In genomic region chr13:37434137-37434772, GRCm38 (mm10) we compare ENCODE assay signal across 8 mouse cellular contexts.
DNase-seq lines count a peak whose midpoint lies in the region; ATAC-seq and TF ChIP-seq lines count a peak whose summit lies in the region.

No protein-coding gene starts in this region.

- peak overlapping the region; percentile 27 for H3K4me3 ChIP-seq in ES-Bruce4 (ENCODE audit: low read depth, low read length)
- peak overlapping the region; percentile 54 for H3K4me3 ChIP-seq in forebrain, embryonic 16.5 days (replicated peaks; ENCODE audit: low read length)
- H3K4me3 ChIP-seq in hindbrain, embryonic 11.5 days (ENCODE audit: low read depth, low read length): peak overlapping the region; percentile 36
- peak overlapping the region; percentile 41 for H3K4me3 ChIP-seq in lung, embryonic 15.5 days

- TF ChIP-seq EP300 in ES-Bruce4 (IDR thresholded peaks at IDR 0.05; ENCODE audit: insufficient read depth, low read depth, low read length): no peak

- no peaks in the 10 kb centered on the region for H3K36me3 ChIP-seq in ES-Bruce4 (ENCODE audit: control insufficient read depth, insufficient read depth, low read length, poor library complexity, severe bottlenecking)
- H3K36me3 ChIP-seq in forebrain, embryonic 16.5 days (ENCODE audit: control insufficient read depth, insufficient read depth): no peaks in the 10 kb centered on the region
- no peaks in the 10 kb centered on the region for H3K36me3 ChIP-seq in hindbrain, embryonic 11.5 days (ENCODE audit: control insufficient read depth, insufficient read depth, low read length)
- H3K36me3 ChIP-seq in lung, embryonic 15.5 days: no peaks in the 10 kb centered on the region

- TF ChIP-seq POLR2A in ES-Bruce4 (IDR thresholded peaks at IDR 0.05; ENCODE audit: insufficient read depth, low read length): no peak

- H3K9me3 ChIP-seq in ES-Bruce4 (replicated peaks; ENCODE audit: control insufficient read depth, insufficient read depth, low read length, poor library complexity, severe bottlenecking): no peaks in the 10 kb centered on the region
- H3K9me3 ChIP-seq in forebrain, embryonic 16.5 days (ENCODE audit: control insufficient read depth, low read length): no peaks in the 10 kb centered on the region
- H3K9me3 ChIP-seq in hindbrain, embryonic 11.5 days (ENCODE audit: control insufficient read depth, low read length): no peaks in the 10 kb centered on the region
- no peaks in the 10 kb centered on the region for H3K9me3 ChIP-seq in lung, embryonic 15.5 days

- peak; percentile 69 for ATAC-seq in forebrain, embryonic 16.5 days
- ATAC-seq in hindbrain, embryonic 11.5 days (ENCODE audit: low FRiP score): peak; percentile 60
- peak; percentile 66 for ATAC-seq in lung, embryonic 15.5 days (ENCODE audit: borderline replicate concordance, extremely low read depth, low FRiP score, low TSS enrichment)
- peak; percentile 92 for ATAC-seq in neutrophil, adult 5-6 weeks (ENCODE audit: extremely low read depth, insufficient number of reproducible peaks, low FRiP score, poor library complexity, severe bottlenecking)

- peak overlapping the region; percentile 32; the same call in 1 of the 2 replicates for H3K27ac ChIP-seq in ES-Bruce4 (ENCODE audit: insufficient read depth, low read length)
- 0 out of 2 replicates have a peak overlapping the region, but pooled peaks have one; percentile 5 for H3K27ac ChIP-seq in forebrain, embryonic 16.5 days (ENCODE audit: low read length)
- H3K27ac ChIP-seq in hindbrain, embryonic 11.5 days (ENCODE audit: low read depth, low read length): no peak overlapping the region
- H3K27ac ChIP-seq in lung, embryonic 15.5 days: peak overlapping the region; percentile 92

- peak; percentile 33 for DNase-seq in c-Kit-positive CD71-positive TER-119-negative erythroid progenitor cells, embryonic 14.5 days (ENCODE audit: low read depth)
- peak; percentile 85 for DNase-seq in hindbrain, embryonic 11.5 days (ENCODE audit: low spot score)
- peak; percentile 61 for DNase-seq in layer of hippocampus, adult 9-11 months
- DNase-seq in thymus, postnatal 0 days (ENCODE audit: low spot score): peak; percentile 89

- TF ChIP-seq CTCF in ES-Bruce4 (IDR thresholded peaks at IDR 0.05; ENCODE audit: low read depth, low read length): peak; percentile 35

- H3K4me2 ChIP-seq in forebrain, embryonic 16.5 days (ENCODE audit: low read length): peak overlapping the region; percentile 84
- peak overlapping the region; percentile 38 for H3K4me2 ChIP-seq in hindbrain, embryonic 11.5 days (replicated peaks; ENCODE audit: low read depth, low read length)
- H3K4me2 ChIP-seq in lung, embryonic 15.5 days: peak overlapping the region; percentile 73

- peaks cover 2% of the 10 kb centered on the region for H3K4me1 ChIP-seq in ES-Bruce4 (ENCODE audit: control insufficient read depth, insufficient read depth, low read length)
- H3K4me1 ChIP-seq in forebrain, embryonic 16.5 days (replicated peaks; ENCODE audit: control insufficient read depth, insufficient read depth, low read length): peaks cover 6% of the 10 kb centered on the region; the same call in 1 of the 2 replicates
- H3K4me1 ChIP-seq in hindbrain, embryonic 11.5 days (replicated peaks; ENCODE audit: control insufficient read depth, insufficient read depth, low read length): no peaks in the 10 kb centered on the region
- peaks cover 15% of the 10 kb centered on the region; the same call in 1 of the 2 replicates for H3K4me1 ChIP-seq in lung, embryonic 15.5 days

- H3K9ac ChIP-seq in ES-Bruce4 (ENCODE audit: low read depth, poor library complexity, severe bottlenecking): peak overlapping the region; percentile 1; the same call in 1 of the 2 replicates
- peak overlapping the region; percentile 55 for H3K9ac ChIP-seq in forebrain, embryonic 16.5 days (replicated peaks; ENCODE audit: low read depth, low read length)
- H3K9ac ChIP-seq in hindbrain, embryonic 11.5 days (ENCODE audit: low read depth, low read length): peak overlapping the region; percentile 40
- peak overlapping the region; percentile 45 for H3K9ac ChIP-seq in lung, embryonic 15.5 days

- no peaks in the 10 kb centered on the region for H3K27me3 ChIP-seq in ES-Bruce4 (ENCODE audit: control insufficient read depth, insufficient read depth, low read length, poor library complexity, severe bottlenecking)
- peaks cover 22% of the 10 kb centered on the region for H3K27me3 ChIP-seq in forebrain, embryonic 16.5 days (replicated peaks; ENCODE audit: control insufficient read depth, insufficient read depth, low read length)
- H3K27me3 ChIP-seq in hindbrain, embryonic 11.5 days (ENCODE audit: control insufficient read depth, insufficient read depth, low read length): peaks cover 18% of the 10 kb centered on the region
- H3K27me3 ChIP-seq in lung, embryonic 15.5 days: no peaks in the 10 kb centered on the region

- WGBS in forebrain, embryonic 16.5 days: under 1% methylated on average over 19 of the region's 19 CpGs
- WGBS in hindbrain, embryonic 11.5 days: 1% methylated on average over 19 of the region's 19 CpGs
- 2% methylated on average over 19 of the region's 19 CpGs for WGBS in lung, embryonic 15.5 days

Comparison
In these comparisons a context has a peak if more than half of its experiments do, and no peak if none do; other contexts are left out.
1. H3K9ac ChIP-seq: peak in every context shown above with its lines; median percentile 55 in forebrain, embryonic 16.5 days; 45 in lung, embryonic 15.5 days; 40 in hindbrain, embryonic 11.5 days; 1 in ES-Bruce4.
2. DNase-seq: peak in every context shown above with its lines; median percentile 89 in thymus, postnatal 0 days; 85 in hindbrain, embryonic 11.5 days; 61 in layer of hippocampus, adult 9-11 months; 33 in c-Kit-positive CD71-positive TER-119-negative erythroid progenitor cells, embryonic 14.5 days.